Mouse (Mus musculus) midbrain, embryonic 11.5 days (tissue): Measurements from ENCODE around the gene Cox20. TPM values are rescaled to one million over a fixed set of nuclear protein-coding genes. Genes with fewer than 3 reads are reported as not detected.
A peak's percentile ranks its signal among the peaks of the same experiment; 100 is the strongest.
"Not testable (repeated sequence)": the region's sequence is repeated elsewhere in the genome, so short reads cannot be mapped to it uniquely, and the experiment has no call there.

Experiments used
- ATAC-seq: fragments of 200-750 bp; cut with Nextera tagmentation; 2 replicates; pipeline ENCODE4 v1.8.0; 2017; ENCODE audit warnings: moderate TSS enrichment, moderate library complexity; ENCODE audit not compliant: low FRiP score
- DNase-seq: peaks from one replicate; pipeline ENCODE4 v3.0.0; 2015; ENCODE audit warnings: low spot score; ENCODE audit errors: missing footprints
- H3K27ac ChIP-seq: fragments of 300-500 bp; sonication (generic); 2 replicates; pipeline ENCODE4 v1.5.1; 2014; ENCODE audit warnings: low read depth, low read length
- H3K27me3 ChIP-seq: fragments of 300-500 bp; sonication (generic); 2 replicates; pipeline ENCODE4 v1.6.1; 2014; ENCODE audit warnings: mild to moderate bottlenecking, low read length, moderate library complexity, mixed read lengths; ENCODE audit not compliant: control insufficient read depth, insufficient read depth
- H3K36me3 ChIP-seq: fragments of 300-500 bp; sonication (generic); 2 replicates; pipeline ENCODE4 v1.6.1; 2014; ENCODE audit warnings: mild to moderate bottlenecking, low read length, moderate library complexity, mixed read lengths; ENCODE audit not compliant: control insufficient read depth, insufficient read depth
- H3K4me1 ChIP-seq: fragments of 300-500 bp; sonication (generic); 2 replicates; pipeline ENCODE4 v1.6.1; 2014; ENCODE audit warnings: low read length; ENCODE audit not compliant: control insufficient read depth, insufficient read depth
- H3K4me2 ChIP-seq: fragments of 300-500 bp; sonication (generic); 2 replicates; pipeline ENCODE4 v1.6.1; 2014; ENCODE audit warnings: mild to moderate bottlenecking, moderate library complexity
- H3K4me3 ChIP-seq: fragments of 300-500 bp; sonication (generic); 2 replicates; pipeline ENCODE4 v1.5.1; 2014; ENCODE audit warnings: low read depth, low read length
- H3K9ac ChIP-seq: fragments of 300-500 bp; sonication (generic); 2 replicates; pipeline ENCODE4 v1.6.1; 2014; ENCODE audit warnings: low read length
- H3K9me3 ChIP-seq: fragments of 300-500 bp; sonication (generic); 2 replicates; pipeline ENCODE4 v1.6.1; 2016; ENCODE audit warnings: low read length; ENCODE audit not compliant: control insufficient read depth
- WGBS: fragments of 180-500 bp; shearing (Covaris S2); extraction: QIAGEN DNeasy Blood & Tissue Kit; methylation state at CpG from one replicate; pipeline ENCODE4 v1.1.7; 2014; 5-methylcytosine and 5-hydroxymethylcytosine counted together
- polyA plus RNA-seq: library from polyadenylated mRNA; unstranded; fragments of >200 nt; fragmentation: Nextera tagmentation; extraction: Ambion mirVana; gene quantifications from 2 replicates; pipeline ENCODE4 v1.2.1, GENCODE M21; 2014

The Cox20 gene
- polyA plus RNA-seq, 1 experiment from 2014 or later, result 123 TPM

DNA sequence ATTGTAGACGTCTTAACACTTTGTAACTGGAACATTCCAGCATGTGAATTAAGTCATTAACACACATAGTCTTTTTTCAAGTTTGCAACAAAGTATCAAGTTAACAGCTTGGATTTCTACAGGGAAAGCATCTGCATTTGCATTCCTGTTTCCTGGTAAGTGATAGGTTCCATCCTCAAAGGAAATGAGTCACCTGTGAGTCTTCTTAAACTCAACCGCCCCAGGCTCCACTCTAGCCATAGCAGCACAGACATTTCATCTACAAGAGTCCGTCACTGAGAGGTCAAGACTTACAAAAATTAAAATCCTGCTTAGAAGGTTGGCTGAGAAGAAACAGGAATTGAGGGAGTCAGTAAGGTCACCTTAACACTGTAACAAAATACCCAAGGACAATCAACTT is 27.2 kb upstream of the Cox20 start:
- DNase-seq (no peak), ATAC-seq (no peak)
- no peak overlapping the region for H3K27ac ChIP-seq
- H3K9ac ChIP-seq, result no peak overlapping the region
- H3K36me3 ChIP-seq, result no peaks in the 10 kb centered on the region
- H3K4me2 ChIP-seq, result no peak overlapping the region
- no peak overlapping the region for H3K4me3 ChIP-seq
- H3K9me3 ChIP-seq, result no peaks in the 10 kb centered on the region
- H3K4me1 ChIP-seq, result no peaks in the 10 kb centered on the region
- H3K27me3 ChIP-seq, result no peaks in the 10 kb centered on the region
- 79% methylated on average over 3 of the region's 3 CpGs for WGBS

DNA sequence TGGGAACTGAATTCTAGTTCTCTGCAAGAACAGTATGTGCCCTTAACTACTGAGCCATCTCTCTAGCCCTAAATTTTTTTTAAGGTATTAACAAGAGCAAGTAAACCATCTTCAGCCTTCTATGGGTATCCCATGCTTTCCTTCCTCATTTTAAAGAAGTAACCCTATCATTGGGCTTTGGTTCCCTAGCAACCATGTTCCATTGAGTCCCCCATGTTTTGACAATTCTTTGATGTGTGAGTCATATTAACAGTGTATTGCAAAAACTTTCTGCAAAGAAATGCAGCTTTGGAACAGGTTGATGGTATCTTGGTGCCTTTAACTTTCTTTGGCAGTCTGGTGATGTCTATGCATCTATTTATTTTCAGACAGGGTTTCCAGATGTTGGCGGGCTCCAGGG is 24.9 kb upstream of the Cox20 start:
- H3K36me3 ChIP-seq, result no peaks in the 10 kb centered on the region
- no peak overlapping the region for H3K4me3 ChIP-seq
- H3K27me3 ChIP-seq, result no peaks in the 10 kb centered on the region
- no peak overlapping the region for H3K4me2 ChIP-seq
- DNase-seq (no peak), ATAC-seq (no peak)
- H3K9me3 ChIP-seq, result no peaks in the 10 kb centered on the region
- no peaks in the 10 kb centered on the region for H3K4me1 ChIP-seq
- 97% methylated on average over 1 of the region's 1 CpGs for WGBS
- H3K9ac ChIP-seq, result no peak overlapping the region
- no peak overlapping the region for H3K27ac ChIP-seq

DNA sequence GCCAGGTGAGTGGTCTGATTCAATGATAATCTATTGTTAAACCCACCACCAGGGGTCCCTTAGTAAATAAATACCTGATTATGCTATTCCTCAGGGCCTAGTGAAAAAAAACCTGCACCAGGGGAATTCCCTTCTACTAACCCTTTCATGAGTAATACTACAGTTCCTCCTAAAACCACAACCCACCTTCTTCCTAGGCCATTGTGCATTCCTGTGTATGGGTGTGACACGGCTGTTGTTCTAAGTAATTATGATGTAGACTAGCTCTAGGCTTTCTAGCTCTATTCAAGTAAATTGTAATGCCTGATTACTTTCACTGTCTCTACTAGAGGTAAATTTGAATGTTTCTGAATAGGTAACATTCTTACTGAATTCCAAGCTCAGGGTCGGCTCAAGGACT is 17.7 kb upstream of the Cox20 start:
- not testable (repeated sequence) for H3K4me1 ChIP-seq, H3K9me3 ChIP-seq, ATAC-seq, H3K36me3 ChIP-seq, DNase-seq, H3K4me2 ChIP-seq, H3K27me3 ChIP-seq, H3K9ac ChIP-seq, H3K27ac ChIP-seq, H3K4me3 ChIP-seq
- 79% methylated on average over 2 of the region's 2 CpGs for WGBS

GRCm38 (mm10) chr1:178303425-178303824 is 15.5 kb upstream of the Cox20 start:
- 21% methylated on average over 3 of the region's 3 CpGs for WGBS

DNA sequence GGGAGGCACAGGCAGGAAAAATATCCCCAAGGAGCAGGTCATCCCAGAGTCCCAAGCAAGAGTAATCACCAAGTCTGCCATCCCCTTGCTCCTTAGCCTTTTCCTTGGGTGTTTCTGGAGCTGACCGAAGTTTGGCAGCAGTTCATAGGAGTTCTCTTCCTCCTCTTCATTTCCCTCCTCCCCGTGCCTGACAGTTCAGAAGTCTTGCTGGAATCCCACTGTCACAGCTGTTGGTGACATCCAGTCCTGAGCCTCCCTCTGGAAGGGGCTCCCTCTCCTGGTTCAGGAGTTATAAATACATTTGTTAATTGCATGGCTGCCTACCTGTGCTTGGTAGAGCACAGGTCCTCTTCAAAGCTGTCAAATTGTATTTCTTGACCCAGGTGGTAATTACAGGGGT is 9.4 kb upstream of the Cox20 start:
- Histone ChIP-seq H3K9ac (no peak overlapping the region), H3K4me2 (no peak overlapping the region), H3K9me3 (no peaks in the 10 kb centered on the region), H3K4me3 (no peak overlapping the region), H3K4me1 (no peaks in the 10 kb centered on the region), H3K27me3 (no peaks in the 10 kb centered on the region), H3K27ac (no peak overlapping the region), H3K36me3 (no peaks in the 10 kb centered on the region)
- 76% methylated on average over 2 of the region's 2 CpGs for WGBS
- ATAC-seq, result no peak
- no peak for DNase-seq

More at GRCm38 (mm10) chr1:178303425-178303824, 15.5 kb upstream of the Cox20 start:
- Histone ChIP-seq H3K9me3 (no peaks in the 10 kb centered on the region), H3K27me3 (no peaks in the 10 kb centered on the region), H3K4me1 (no peaks in the 10 kb centered on the region), H3K27ac (no peak overlapping the region), H3K9ac (no peak overlapping the region), H3K36me3 (no peaks in the 10 kb centered on the region), H3K4me3 (no peak overlapping the region), H3K4me2 (no peak overlapping the region)
- DNase-seq, result peak; percentile 94
- ATAC-seq, result peak; percentile 72

DNA sequence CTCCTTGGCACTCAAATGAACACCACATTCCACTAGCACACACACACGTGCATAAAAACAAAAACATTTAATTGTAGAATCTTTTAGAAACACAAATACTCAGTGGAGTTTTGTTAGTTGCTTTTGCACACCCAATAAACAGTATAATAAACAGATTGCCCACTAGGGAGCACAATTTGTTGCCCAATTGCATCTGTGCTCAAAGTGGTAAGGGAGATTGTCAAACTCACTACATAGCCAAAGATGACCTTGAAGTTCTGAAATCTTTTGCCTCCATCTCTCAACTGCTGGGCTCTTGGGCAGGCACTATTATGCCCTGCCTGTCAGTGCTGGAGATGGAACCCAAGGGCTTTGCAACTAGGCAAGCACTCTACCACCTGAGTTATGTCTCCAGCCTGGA is 8.8 kb upstream of the Cox20 start:
- DNase-seq (no peak), ATAC-seq (no peak)
- Histone ChIP-seq H3K9me3 (no peaks in the 10 kb centered on the region), H3K4me3 (no peak overlapping the region), H3K9ac (no peak overlapping the region), H3K27ac (no peak overlapping the region), H3K4me1 (no peaks in the 10 kb centered on the region), H3K36me3 (no peaks in the 10 kb centered on the region), H3K4me2 (no peak overlapping the region), H3K27me3 (no peaks in the 10 kb centered on the region)
- WGBS, result 68% methylated on average over 1 of the region's 1 CpGs

GRCm38 (mm10) chr1:178313039-178313597 is 5.8 kb upstream of the Cox20 start:
- 100% methylated on average over 1 of the region's 1 CpGs for WGBS
- Histone ChIP-seq H3K4me1 (peaks cover 4% of the 10 kb centered on the region; the same call in 1 of the 2 replicates), H3K4me3 (no peak overlapping the region), H3K4me2 (no peak overlapping the region), H3K36me3 (no peaks in the 10 kb centered on the region), H3K9me3 (no peaks in the 10 kb centered on the region), H3K27ac (no peak overlapping the region), H3K27me3 (no peaks in the 10 kb centered on the region), H3K9ac (no peak overlapping the region)
- ATAC-seq (no peak), DNase-seq (no peak)

DNA sequence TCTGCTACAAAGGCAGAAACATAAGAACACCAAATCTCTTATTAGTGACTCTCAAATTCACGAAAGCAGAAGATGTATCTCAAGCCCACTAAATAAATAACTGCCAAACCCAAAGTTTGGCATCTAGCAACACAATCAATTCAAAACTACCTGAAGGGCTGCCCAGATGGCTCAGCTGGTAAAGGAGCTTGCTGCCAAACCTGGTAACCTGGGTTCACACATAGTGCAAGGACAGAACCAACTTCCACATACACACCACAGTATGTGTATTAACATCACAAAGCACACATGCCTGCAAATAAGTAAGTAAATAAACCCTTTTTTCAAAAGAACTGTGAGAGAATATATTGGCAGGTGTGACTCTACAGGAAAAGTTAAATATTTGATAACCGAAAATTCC is 4.7 kb upstream of the Cox20 start:
- Histone ChIP-seq H3K27me3 (no peaks in the 10 kb centered on the region), H3K9ac (no peak overlapping the region), H3K36me3 (no peaks in the 10 kb centered on the region), H3K4me3 (no peak overlapping the region), H3K4me2 (no peak overlapping the region), H3K4me1 (peaks cover 4% of the 10 kb centered on the region; the same call in 1 of the 2 replicates), H3K27ac (no peak overlapping the region), H3K9me3 (no peaks in the 10 kb centered on the region)
- ATAC-seq, result no peak
- no peak for DNase-seq
- WGBS, result 97% methylated on average over 2 of the region's 2 CpGs

DNA sequence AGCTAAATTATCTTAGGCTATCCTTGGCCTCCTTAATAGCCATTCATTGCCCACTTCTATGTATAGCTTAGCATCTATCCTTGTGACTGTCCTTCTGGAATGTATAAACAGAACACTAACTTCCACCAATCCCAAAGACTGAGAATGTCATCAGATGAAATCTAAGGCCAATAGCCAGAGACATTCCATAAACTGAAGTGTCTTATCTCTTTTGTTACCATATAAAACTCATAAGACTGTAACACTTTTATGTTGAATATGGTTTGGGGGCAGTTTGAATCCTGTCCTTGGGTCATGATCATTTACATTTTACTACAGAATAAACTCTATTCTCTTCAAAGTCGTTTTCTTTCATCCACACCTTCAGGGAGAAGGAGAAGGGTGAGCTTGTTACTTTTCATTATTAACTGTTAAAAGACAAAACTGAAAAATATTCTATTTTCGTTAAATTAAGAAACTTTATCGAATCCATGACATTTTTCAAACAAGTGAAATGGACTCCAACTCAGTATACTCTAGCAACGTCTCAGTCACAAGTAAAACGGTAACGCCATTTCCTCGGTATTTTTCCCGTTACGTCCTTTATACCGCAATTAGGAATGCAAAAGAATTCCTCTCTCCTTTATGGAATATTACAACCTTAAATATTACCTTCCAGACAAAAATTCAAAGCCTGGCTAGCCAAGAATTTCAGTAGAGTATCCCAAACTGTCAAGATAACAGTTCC is 1.5 kb upstream of the Cox20 start:
- Histone ChIP-seq H3K9me3 (no peaks in the 10 kb centered on the region), H3K27me3 (no peaks in the 10 kb centered on the region), H3K4me3 (peak overlapping the region; percentile 49), H3K4me1 (peaks cover 18% of the 10 kb centered on the region), H3K9ac (peak overlapping the region; percentile 98), H3K36me3 (peaks cover 3% of the 10 kb centered on the region; the same call in 1 of the 2 replicates), H3K4me2 (peak overlapping the region; percentile 87), H3K27ac (peak overlapping the region; percentile 100)
- ATAC-seq (no peak), DNase-seq (no peak)
- 60% methylated on average over 10 of the region's 10 CpGs for WGBS
